Mouse (Mus musculus) megakaryocyte, embryonic 14.5 days (primary cell): ENCODE measurements around the gene Rpl31.

Experiments
- FLI1 ChIP-seq: IDR thresholded peaks from 2 replicates; pipeline ENCODE4 v1.6.1; 2012; ENCODE audit warnings: low read length, inconsistent platforms, mixed read lengths
- GATA1 ChIP-seq: IDR thresholded peaks from 3 replicates; pipeline ENCODE4 v1.6.1; 2012; ENCODE audit warnings: mixed read lengths, low read length, inconsistent platforms, borderline replicate concordance

- TF ChIP-seq GATA1 (no peak), FLI1 (no peak)
Measured at GRCm38 (mm10) chr1:39344981-39345600, 22.6 kb upstream of the Rpl31 start.
